Mouse (Mus musculus): Measurements from ENCODE around the gene Hdac9. TPM values are rescaled to one million over a fixed set of nuclear protein-coding genes. Genes with fewer than 3 reads are reported as not detected.

The Hdac9 gene
- polyA plus RNA-seq, 1 experiment, result 0.06 TPM

DNA sequence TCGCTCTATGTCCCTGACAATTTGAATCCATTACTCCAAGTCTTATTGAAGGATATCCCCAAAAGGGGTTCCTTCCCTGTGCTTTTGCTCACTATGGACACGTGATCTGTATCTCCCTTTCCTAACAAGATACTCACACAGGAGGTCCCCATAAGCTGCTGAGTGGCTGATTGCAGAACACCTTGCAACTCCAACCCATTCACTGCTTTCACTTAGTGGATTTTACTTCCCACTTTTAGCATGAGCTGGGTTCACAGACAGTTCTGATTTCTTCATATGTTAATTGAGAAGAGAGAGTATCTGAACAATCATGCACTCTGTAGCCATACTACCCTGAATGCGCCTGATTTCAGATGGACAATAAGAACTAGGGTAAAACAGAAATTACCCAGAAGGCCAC, 740.1 kb downstream of the Hdac9 start:
- no peaks in the 10 kb centered on the region for H3K79me3 ChIP-seq (ENCODE audit: low read depth)
- no peak overlapping the region for H3ac ChIP-seq (ENCODE audit: control insufficient read depth, insufficient read length, low read depth)
- H3K27me3 ChIP-seq (ENCODE audit: control insufficient read depth, insufficient read depth, insufficient read length), result no peaks in the 10 kb centered on the region

DNA sequence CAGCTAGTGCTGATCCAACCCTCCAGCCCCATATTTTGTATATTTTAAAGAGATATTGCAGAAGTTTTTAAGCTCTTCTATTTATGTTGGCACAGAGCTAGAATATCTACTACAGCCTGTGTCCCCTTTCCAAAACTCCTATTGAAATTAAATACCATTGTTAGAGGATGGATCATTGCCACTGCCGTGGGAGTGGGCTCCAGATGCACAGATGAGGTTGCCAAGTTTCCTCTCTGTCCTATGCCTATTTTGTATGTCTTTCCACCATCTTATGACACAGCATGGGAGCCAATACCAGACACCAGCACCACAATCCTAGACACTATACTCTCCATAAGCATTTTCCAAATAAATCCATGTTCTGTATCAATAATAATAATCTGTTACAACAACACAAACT, 743.9 kb downstream of the Hdac9 start:
- no peak overlapping the region for H3ac ChIP-seq (ENCODE audit: control insufficient read depth, insufficient read length, low read depth)
- TF ChIP-seq CEBPB (IDR thresholded peaks at IDR 0.05; ENCODE audit: low read depth) (no peak), MYOG (IDR thresholded peaks at IDR 0.05; ENCODE audit: control insufficient read depth, extremely low read depth, insufficient read length) (no peak), MYOD1 (IDR thresholded peaks at IDR 0.05; ENCODE audit: control insufficient read depth, insufficient read length, low read depth) (no peak), USF1 (IDR thresholded peaks at IDR 0.05; ENCODE audit: low read depth) (no peak), FOSL1 (IDR thresholded peaks at IDR 0.05; ENCODE audit: insufficient read depth, low read length, poor library complexity, severe bottlenecking) (no peak), CTCF (IDR thresholded peaks at IDR 0.05; ENCODE audit: control insufficient read depth, insufficient read depth, insufficient read length) (no peak)
- no peak overlapping the region for H3K4me3 ChIP-seq (ENCODE audit: insufficient read depth, poor library complexity, severe bottlenecking)
- no peaks in the 10 kb centered on the region for H3K27me3 ChIP-seq (ENCODE audit: control insufficient read depth, insufficient read depth, insufficient read length)
- H3K36me3 ChIP-seq (ENCODE audit: control insufficient read depth, insufficient read depth), result no peaks in the 10 kb centered on the region
- no peaks in the 10 kb centered on the region for H3K79me2 ChIP-seq (ENCODE audit: control insufficient read depth, insufficient read depth)
- no peaks in the 10 kb centered on the region for H3K79me3 ChIP-seq (ENCODE audit: low read depth)

More for the DNA sequence above, 740.1 kb downstream of the Hdac9 start:
- no peaks in the 10 kb centered on the region for H3K79me2 ChIP-seq (ENCODE audit: control insufficient read depth, insufficient read depth)
- H3K36me3 ChIP-seq (ENCODE audit: control insufficient read depth, insufficient read depth), result no peaks in the 10 kb centered on the region
- TF ChIP-seq FOSL1 (IDR thresholded peaks at IDR 0.05; ENCODE audit: insufficient read depth, low read length, poor library complexity, severe bottlenecking) (no peak), MYOG (IDR thresholded peaks at IDR 0.05; ENCODE audit: control insufficient read depth, extremely low read depth, insufficient read length) (no peak), MYOD1 (IDR thresholded peaks at IDR 0.05; ENCODE audit: control insufficient read depth, insufficient read length, low read depth) (no peak), CEBPB (IDR thresholded peaks at IDR 0.05; ENCODE audit: low read depth) (no peak), USF1 (IDR thresholded peaks at IDR 0.05; ENCODE audit: low read depth) (no peak)
- no peak overlapping the region for H3K4me3 ChIP-seq (ENCODE audit: insufficient read depth, poor library complexity, severe bottlenecking)

DNA sequence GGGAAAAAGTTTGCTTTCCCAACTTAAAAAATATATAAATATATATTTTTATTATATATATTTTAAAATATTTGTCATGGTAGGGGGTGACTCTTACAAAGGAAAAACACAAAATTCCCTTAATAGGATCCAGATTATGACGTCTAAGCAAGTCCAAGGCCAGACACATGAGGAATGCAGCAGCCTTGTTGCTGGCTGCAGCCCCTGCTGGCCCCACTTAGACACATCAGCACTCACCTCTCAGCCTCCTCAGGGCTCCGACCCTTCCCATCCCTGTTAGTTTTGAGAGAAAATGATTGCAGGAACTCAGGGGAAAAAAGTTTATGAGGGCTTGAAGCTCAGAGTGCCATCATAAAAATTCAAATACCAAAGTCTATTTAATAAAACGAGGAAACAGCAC, 746.3 kb downstream of the Hdac9 start:
- no peak for TF ChIP-seq USF1 (IDR thresholded peaks at IDR 0.05; ENCODE audit: low read depth)
- no peak for TF ChIP-seq CTCF (IDR thresholded peaks at IDR 0.05; ENCODE audit: control insufficient read depth, insufficient read depth, insufficient read length)
- no peak for TF ChIP-seq MYOG (IDR thresholded peaks at IDR 0.05; ENCODE audit: control insufficient read depth, extremely low read depth, insufficient read length)
- TF ChIP-seq MYOD1 (IDR thresholded peaks at IDR 0.05; ENCODE audit: control insufficient read depth, insufficient read length, low read depth), result no peak
- TF ChIP-seq CEBPB (IDR thresholded peaks at IDR 0.05; ENCODE audit: low read depth), result no peak
- no peak for TF ChIP-seq FOSL1 (IDR thresholded peaks at IDR 0.05; ENCODE audit: insufficient read depth, low read length, poor library complexity, severe bottlenecking)
- no peak for TF ChIP-seq MAX (IDR thresholded peaks at IDR 0.05)

GRCm38 (mm10) chr12:34165674-34166073, 751.2 kb downstream of the Hdac9 start:
- H3K79me3 ChIP-seq (ENCODE audit: low read depth), result no peaks in the 10 kb centered on the region
- TF ChIP-seq USF1 (IDR thresholded peaks at IDR 0.05; ENCODE audit: low read depth), result no peak
- no peak for TF ChIP-seq CEBPB (IDR thresholded peaks at IDR 0.05; ENCODE audit: low read depth)
- no peak for TF ChIP-seq CTCF (IDR thresholded peaks at IDR 0.05; ENCODE audit: control insufficient read depth, insufficient read depth, insufficient read length)
- no peak for TF ChIP-seq FOSL1 (IDR thresholded peaks at IDR 0.05; ENCODE audit: insufficient read depth, low read length, poor library complexity, severe bottlenecking)
- TF ChIP-seq MAX (IDR thresholded peaks at IDR 0.05), result no peak
- TF ChIP-seq MYOD1 (IDR thresholded peaks at IDR 0.05; ENCODE audit: control insufficient read depth, insufficient read length, low read depth), result no peak
- TF ChIP-seq MYOG (IDR thresholded peaks at IDR 0.05; ENCODE audit: control insufficient read depth, extremely low read depth, insufficient read length), result no peak
- no peaks in the 10 kb centered on the region for H3K79me2 ChIP-seq (ENCODE audit: control insufficient read depth, insufficient read depth)
- no peak overlapping the region for H3ac ChIP-seq (ENCODE audit: control insufficient read depth, insufficient read length, low read depth)
- no peak overlapping the region for H3K4me3 ChIP-seq (ENCODE audit: insufficient read depth, poor library complexity, severe bottlenecking)
- no peaks in the 10 kb centered on the region for H3K27me3 ChIP-seq (ENCODE audit: control insufficient read depth, insufficient read depth, insufficient read length)
- no peaks in the 10 kb centered on the region for H3K36me3 ChIP-seq (ENCODE audit: control insufficient read depth, insufficient read depth)

More for the DNA sequence above, 746.3 kb downstream of the Hdac9 start:
- H3K36me3 ChIP-seq (ENCODE audit: control insufficient read depth, insufficient read depth), result no peaks in the 10 kb centered on the region
- no peaks in the 10 kb centered on the region for H3K27me3 ChIP-seq (ENCODE audit: control insufficient read depth, insufficient read depth, insufficient read length)
- no peak overlapping the region for H3ac ChIP-seq (ENCODE audit: control insufficient read depth, insufficient read length, low read depth)
- no peaks in the 10 kb centered on the region for H3K79me3 ChIP-seq (ENCODE audit: low read depth)
- H3K79me2 ChIP-seq (ENCODE audit: control insufficient read depth, insufficient read depth), result no peaks in the 10 kb centered on the region
- no peak overlapping the region for H3K4me3 ChIP-seq (ENCODE audit: insufficient read depth, poor library complexity, severe bottlenecking)

GRCm38 (mm10) chr12:34156301-34156700, 760.6 kb downstream of the Hdac9 start:
- Histone ChIP-seq H3K79me2 (ENCODE audit: control insufficient read depth, insufficient read depth) (no peaks in the 10 kb centered on the region), H3K27me3 (ENCODE audit: control insufficient read depth, insufficient read depth, insufficient read length) (no peaks in the 10 kb centered on the region), H3ac (ENCODE audit: control insufficient read depth, insufficient read length, low read depth) (no peak overlapping the region), H3K4me3 (ENCODE audit: insufficient read depth, poor library complexity, severe bottlenecking) (no peak overlapping the region), H3K79me3 (ENCODE audit: low read depth) (no peaks in the 10 kb centered on the region), H3K36me3 (ENCODE audit: control insufficient read depth, insufficient read depth) (no peaks in the 10 kb centered on the region)
- TF ChIP-seq MYOD1 (IDR thresholded peaks at IDR 0.05; ENCODE audit: control insufficient read depth, insufficient read length, low read depth) (no peak), USF1 (IDR thresholded peaks at IDR 0.05; ENCODE audit: low read depth) (no peak), MYOG (IDR thresholded peaks at IDR 0.05; ENCODE audit: control insufficient read depth, extremely low read depth, insufficient read length) (no peak), MAX (IDR thresholded peaks at IDR 0.05) (no peak), FOSL1 (IDR thresholded peaks at IDR 0.05; ENCODE audit: insufficient read depth, low read length, poor library complexity, severe bottlenecking) (no peak), CEBPB (IDR thresholded peaks at IDR 0.05; ENCODE audit: low read depth) (no peak), CTCF (IDR thresholded peaks at IDR 0.05; ENCODE audit: control insufficient read depth, insufficient read depth, insufficient read length) (no peak)

- Histone ChIP-seq H3ac (ENCODE audit: control insufficient read depth, insufficient read length, low read depth) (no peak overlapping the region), H3K79me3 (ENCODE audit: low read depth) (no peaks in the 10 kb centered on the region), H3K4me3 (ENCODE audit: insufficient read depth, poor library complexity, severe bottlenecking) (no peak overlapping the region), H3K79me2 (ENCODE audit: control insufficient read depth, insufficient read depth) (no peaks in the 10 kb centered on the region), H3K36me3 (ENCODE audit: control insufficient read depth, insufficient read depth) (no peaks in the 10 kb centered on the region), H3K27me3 (ENCODE audit: control insufficient read depth, insufficient read depth, insufficient read length) (no peaks in the 10 kb centered on the region)
- TF ChIP-seq USF1 (IDR thresholded peaks at IDR 0.05; ENCODE audit: low read depth) (no peak), CTCF (IDR thresholded peaks at IDR 0.05; ENCODE audit: control insufficient read depth, insufficient read depth, insufficient read length) (no peak), MYOD1 (IDR thresholded peaks at IDR 0.05; ENCODE audit: control insufficient read depth, insufficient read length, low read depth) (no peak), MYOG (IDR thresholded peaks at IDR 0.05; ENCODE audit: control insufficient read depth, extremely low read depth, insufficient read length) (no peak), CEBPB (IDR thresholded peaks at IDR 0.05; ENCODE audit: low read depth) (no peak), FOSL1 (IDR thresholded peaks at IDR 0.05; ENCODE audit: insufficient read depth, low read length, poor library complexity, severe bottlenecking) (no peak)
Observed at GRCm38 (mm10) chr12:34155740-34156139, 761.2 kb downstream of the Hdac9 start.

All from C2C12 (cell line).